11 mouse cellular contexts compared by ENCODE assay signal in genomic region chr9:32730656-32731590, GRCm38 (mm10).
DNase-seq lines count a peak whose midpoint lies in the region; ATAC-seq lines count a peak whose summit lies in the region.
"Had no signal": no experiment of that assay in that cellular context is flagged by ENCODE, and none has a peak within 500 bp of the region (broad histone marks: within the 10 kb centered on the region; RNA-seq: fewer than 3 reads in every experiment).

No protein-coding gene starts in this region.

- ATAC-seq in hindbrain, embryonic 12.5 days (ENCODE audit: low FRiP score): no peak

- H3K4me1 ChIP-seq in midbrain, embryonic 10.5 days: peaks cover 11% of the 10 kb centered on the region
- peaks cover 7% of the 10 kb centered on the region; the same call in 1 of the 2 replicates for H3K4me1 ChIP-seq in hindbrain, embryonic 12.5 days

- 81% methylated on average over 13 of the region's 13 CpGs for WGBS in midbrain, embryonic 10.5 days
- 84% methylated on average over 13 of the region's 13 CpGs for WGBS in hindbrain, embryonic 12.5 days

- no peak overlapping the region for H3K4me2 ChIP-seq in hindbrain, embryonic 12.5 days (replicated peaks)

- H3K27ac ChIP-seq in midbrain, embryonic 10.5 days (replicated peaks): no peak overlapping the region
- no peak overlapping the region for H3K27ac ChIP-seq in hindbrain, embryonic 12.5 days
- H3K27ac ChIP-seq: limb, embryonic 10.5 days had no signal

- no peaks in the 10 kb centered on the region for H3K27me3 ChIP-seq in midbrain, embryonic 10.5 days (ENCODE audit: low read depth, poor library complexity, severe bottlenecking)
- no peaks in the 10 kb centered on the region for H3K27me3 ChIP-seq in hindbrain, embryonic 12.5 days

- no peak overlapping the region for H3K9ac ChIP-seq in hindbrain, embryonic 12.5 days

- H3K4me3 ChIP-seq in midbrain, embryonic 10.5 days: no peak overlapping the region
- H3K4me3 ChIP-seq in hindbrain, embryonic 12.5 days: no peak overlapping the region
- H3K4me3 ChIP-seq: limb, embryonic 10.5 days had no signal

- intact Hi-C loops in heart, postnatal 14 days (cut with DNase I): no loop called here

- no peaks in the 10 kb centered on the region for H3K9me3 ChIP-seq in midbrain, embryonic 10.5 days (replicated peaks)
- no peaks in the 10 kb centered on the region; the same call in 1 of the 2 replicates for H3K9me3 ChIP-seq in hindbrain, embryonic 12.5 days (replicated peaks)
- H3K9me3 ChIP-seq: limb, embryonic 10.5 days had no signal

- H3K36me3 ChIP-seq in midbrain, embryonic 10.5 days: no peaks in the 10 kb centered on the region
- H3K36me3 ChIP-seq in hindbrain, embryonic 12.5 days: no peaks in the 10 kb centered on the region

- peak; percentile 95 for DNase-seq in heart, adult 11 months
- DNase-seq in heart, postnatal 14 days: no peak
- peak; percentile 30 for DNase-seq in 3134 (ENCODE audit: extremely low read depth, insufficient read length, low spot score)
- DNase-seq in adrenal gland, postnatal 10 days: peak; percentile 59
- peak; percentile 54 for DNase-seq in lung, postnatal 14 days
- no peak for DNase-seq in midbrain, embryonic 10.5 days (ENCODE audit: low spot score)
- no peak for DNase-seq in cerebellum, adult 9-10 months
- DNase-seq: cerebellum, postnatal 36 days; kidney, postnatal 36 days had no signal

Comparison
In these comparisons a context has a peak if more than half of its experiments do, and no peak if none do; other contexts are left out.
1. DNase-seq: peak in heart, adult 11 months (single experiment), 3134 (single experiment), adrenal gland, postnatal 10 days (single experiment) and lung, postnatal 14 days (single experiment); none in heart, postnatal 14 days (0 of 2), midbrain, embryonic 10.5 days (single experiment) and cerebellum, adult 9-10 months (single experiment).